Mouse (Mus musculus) right cerebral cortex, postnatal 4 days (tissue): ENCODE results near the gene Atf4.
A peak's percentile ranks its signal among the peaks of the same experiment; 100 is the strongest.

Experiments
- DNase-seq: peaks from one replicate; pipeline ENCODE4 v3.0.0-alpha.2; 2022

Atf4 gene

GRCm38 (mm10) chr15:80288036-80288435 is 33.1 kb downstream of the Atf4 start:
- DNase-seq: peak; percentile 38

GRCm38 (mm10) chr15:80289436-80289835 is 34.5 kb downstream of the Atf4 start:
- DNase-seq: peak; percentile 70

GRCm38 (mm10) chr15:80297146-80297545 is 42.2 kb downstream of the Atf4 start:
- DNase-seq: no peak

GRCm38 (mm10) chr15:80303779-80304178 is 48.8 kb downstream of the Atf4 start:
- DNase-seq: no peak

- DNase-seq: no peak
Observed at GRCm38 (mm10) chr15:80304188-80304587, 49.2 kb downstream of the Atf4 start.

- no peak for DNase-seq
Observed at GRCm38 (mm10) chr15:80306146-80306545, 51.2 kb downstream of the Atf4 start.
